Mouse (Mus musculus) testis, adult 2 months (tissue): ENCODE measurements around the gene Tmem91.

ENCODE experiments used
- CTCF ChIP-seq: fragments of 200-500 bp; IDR thresholded peaks from 2 replicates; pipeline ENCODE4 v1.5.1; 2012; ENCODE audit warnings: low read depth, mild to moderate bottlenecking, inconsistent platforms, low read length, moderate library complexity; ENCODE audit not compliant: control insufficient read depth, insufficient read depth, insufficient replicate concordance
- POLR2A ChIP-seq: fragments of 200-500 bp; IDR thresholded peaks from 2 replicates; pipeline ENCODE4 v1.6.1; 2012; ENCODE audit warnings: low read depth, mild to moderate bottlenecking, inconsistent platforms, low read length, moderate library complexity; ENCODE audit not compliant: control insufficient read depth

GRCm38 (mm10) chr7:25715731-25716271 lies 40.8 kb upstream of the Tmem91 start:
- TF ChIP-seq CTCF (no peak), POLR2A (no peak)
